Mouse (Mus musculus): ENCODE results near the gene Rps23. TPM values are rescaled to one million over a fixed set of nuclear protein-coding genes. Genes with fewer than 3 reads are reported as not detected.
"Not testable (repeated sequence)": the region's sequence is repeated elsewhere in the genome, so short reads cannot be mapped to it uniquely, and the experiment has no call there.

Rps23 gene
- polyA plus RNA-seq, 1 experiment = 542 TPM

DNA sequence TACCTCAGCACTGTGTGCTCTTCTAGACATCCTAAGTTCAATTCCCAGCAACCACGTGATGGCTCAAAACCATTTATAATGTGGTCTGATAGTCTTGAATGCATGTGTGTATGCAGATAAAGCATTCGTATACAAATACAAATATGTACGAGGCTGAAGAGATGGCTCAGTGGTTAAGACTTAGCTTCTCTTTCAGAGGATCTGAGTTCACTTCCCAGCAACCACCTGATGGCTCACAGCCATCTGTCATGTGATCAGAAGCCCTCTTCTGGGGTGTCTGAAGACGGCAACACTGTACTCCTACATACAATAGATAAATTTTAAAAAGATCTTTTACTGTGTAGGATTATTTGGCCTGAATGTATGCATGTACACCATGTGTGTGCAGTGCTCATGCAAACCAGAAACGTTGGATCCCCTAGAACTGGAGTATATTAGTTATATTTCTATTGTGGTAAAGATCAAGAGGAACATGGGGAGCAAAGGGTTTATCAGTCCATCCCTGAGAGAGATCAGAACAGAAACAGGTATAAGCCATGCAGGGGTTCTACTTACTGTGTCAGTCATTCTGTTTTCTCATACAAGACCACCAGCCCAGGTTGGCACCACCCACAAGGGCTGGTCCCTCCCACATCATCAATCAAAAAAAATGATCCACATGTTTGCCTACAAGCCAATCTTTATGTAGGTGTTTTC lies 4.3 kb downstream of the Rps23 start:
- TF ChIP-seq POLR2A (IDR thresholded peaks at IDR 0.05; ENCODE audit: insufficient read depth, low read depth, low read length) (no peak), CTCF (IDR thresholded peaks at IDR 0.05; ENCODE audit: insufficient read depth, low read depth, low read length) (no peak)
- H3K4me1 ChIP-seq (ENCODE audit: control insufficient read depth, insufficient read depth, low read length) = 0 out of 2 replicates have a peak, but pooled peaks cover 4% of the 10 kb centered on the region
- no peak overlapping the region for H3K4me3 ChIP-seq (ENCODE audit: insufficient read depth, low read depth, low read length)
- 59% methylated on average over 5 of the region's 5 CpGs for WGBS
- no peak overlapping the region for H3K27ac ChIP-seq (ENCODE audit: insufficient read depth, low read depth, low read length)

DNA sequence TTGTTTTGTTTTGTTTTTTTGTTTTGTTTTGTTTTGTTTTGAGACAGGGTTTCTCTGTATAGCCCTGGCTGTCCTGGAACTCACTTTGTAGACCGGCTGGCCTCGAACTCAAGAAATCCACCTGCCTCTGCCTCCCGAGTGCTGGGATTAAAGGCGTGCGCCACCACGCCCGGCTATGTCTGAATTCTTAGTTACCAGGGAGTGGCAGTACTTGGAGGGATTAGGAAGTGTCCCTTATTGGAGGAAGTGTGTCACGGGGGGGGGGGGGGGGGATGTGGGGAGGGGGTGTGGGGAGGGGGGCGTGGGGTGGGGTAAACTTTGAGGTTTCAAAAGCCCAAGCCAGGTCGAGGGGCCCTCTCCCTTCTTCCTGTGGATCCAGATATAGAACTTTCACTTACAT lies 5.5 kb downstream of the Rps23 start:
- not testable (repeated sequence) for H3K27ac ChIP-seq (ENCODE audit: insufficient read depth, low read depth, low read length); H3K4me3 ChIP-seq (ENCODE audit: insufficient read depth, low read depth, low read length); H3K4me1 ChIP-seq (ENCODE audit: control insufficient read depth, insufficient read depth, low read length)
- 96% methylated on average over 10 of the region's 10 CpGs for WGBS

DNA sequence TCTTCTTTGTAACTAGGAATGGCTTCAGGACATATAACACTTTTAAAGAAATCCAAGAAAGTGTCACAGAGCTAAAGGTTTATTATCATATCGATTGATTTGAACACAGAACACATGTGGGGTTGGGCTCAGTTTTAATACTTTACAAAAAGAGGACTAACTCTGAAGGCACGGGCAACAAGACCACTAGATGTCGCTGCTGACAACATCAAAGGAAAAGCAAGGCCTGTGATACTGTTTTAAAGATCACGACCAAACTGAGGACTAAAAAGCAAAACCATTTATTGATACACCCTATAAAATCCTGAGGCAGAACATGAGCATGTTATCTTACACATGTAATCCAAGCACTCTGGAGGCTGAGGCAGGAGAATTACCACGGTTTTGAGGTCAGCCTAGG lies 7.1 kb downstream of the Rps23 start:
- H3K4me3 ChIP-seq (ENCODE audit: insufficient read depth, low read depth, low read length) = no peak overlapping the region
- WGBS = 21% methylated on average over 5 of the region's 5 CpGs
- H3K27ac ChIP-seq (ENCODE audit: insufficient read depth, low read depth, low read length) = no peak overlapping the region
- 0 out of 2 replicates have a peak, but pooled peaks cover 4% of the 10 kb centered on the region for H3K4me1 ChIP-seq (ENCODE audit: control insufficient read depth, insufficient read depth, low read length)
- TF ChIP-seq CTCF (IDR thresholded peaks at IDR 0.05; ENCODE audit: insufficient read depth, low read depth, low read length) = no peak
- TF ChIP-seq POLR2A (IDR thresholded peaks at IDR 0.05; ENCODE audit: insufficient read depth, low read depth, low read length) = no peak

DNA sequence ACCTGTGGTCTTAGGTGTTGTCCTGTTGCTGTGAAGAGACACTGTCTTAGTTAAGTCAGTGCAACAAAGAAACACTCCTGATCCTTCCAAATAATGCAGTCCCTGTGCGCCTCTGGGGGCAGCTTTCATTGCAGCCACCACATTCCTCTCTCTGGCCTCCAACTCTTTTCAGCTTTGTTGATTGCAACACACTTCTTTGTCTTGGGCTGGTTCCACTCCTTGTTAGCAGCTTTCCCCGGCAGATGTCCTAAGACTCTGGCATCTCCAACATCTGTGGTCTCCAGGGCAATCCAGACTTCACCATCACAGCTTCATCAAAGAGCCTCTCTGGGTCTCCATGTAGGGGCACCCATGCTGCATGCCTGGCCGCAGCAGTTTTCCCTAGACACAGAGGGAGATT lies 10.5 kb downstream of the Rps23 start:
- 0 out of 2 replicates have a peak, but pooled peaks cover 4% of the 10 kb centered on the region for H3K4me1 ChIP-seq (ENCODE audit: control insufficient read depth, insufficient read depth, low read length)
- TF ChIP-seq CTCF (IDR thresholded peaks at IDR 0.05; ENCODE audit: insufficient read depth, low read depth, low read length) (no peak), POLR2A (IDR thresholded peaks at IDR 0.05; ENCODE audit: insufficient read depth, low read depth, low read length) (no peak)
- H3K27ac ChIP-seq (ENCODE audit: insufficient read depth, low read depth, low read length) = no peak overlapping the region
- WGBS = 66% methylated on average over 3 of the region's 3 CpGs
- H3K4me3 ChIP-seq (ENCODE audit: insufficient read depth, low read depth, low read length) = no peak overlapping the region

DNA sequence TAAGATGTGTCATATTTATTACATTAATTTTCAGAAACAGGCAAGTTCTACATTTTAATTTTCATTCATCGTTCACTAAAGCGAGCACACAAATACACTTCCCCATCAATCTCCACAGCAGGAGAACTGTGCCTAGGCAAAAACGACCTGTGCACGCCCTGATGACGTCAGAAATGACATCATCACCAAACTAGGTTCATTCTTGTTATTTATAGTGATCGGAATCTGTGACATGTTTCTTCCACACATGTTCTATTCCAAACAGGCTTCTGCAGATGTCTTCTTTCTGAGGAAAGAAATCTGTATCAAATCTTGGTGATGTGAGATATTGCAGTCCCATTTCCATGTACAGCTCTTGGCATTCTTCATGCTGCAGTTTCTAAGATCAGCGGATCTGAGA lies 13.1 kb downstream of the Rps23 start:
- TF ChIP-seq POLR2A (IDR thresholded peaks at IDR 0.05; ENCODE audit: insufficient read depth, low read depth, low read length) = no peak
- TF ChIP-seq CTCF (IDR thresholded peaks at IDR 0.05; ENCODE audit: insufficient read depth, low read depth, low read length) = no peak
- H3K4me3 ChIP-seq (ENCODE audit: insufficient read depth, low read depth, low read length) = no peak overlapping the region
- no peak overlapping the region for H3K27ac ChIP-seq (ENCODE audit: insufficient read depth, low read depth, low read length)
- WGBS = 88% methylated on average over 7 of the region's 7 CpGs
- H3K4me1 ChIP-seq (ENCODE audit: control insufficient read depth, insufficient read depth, low read length) = 0 out of 2 replicates have a peak, but pooled peaks cover 1% of the 10 kb centered on the region

DNA sequence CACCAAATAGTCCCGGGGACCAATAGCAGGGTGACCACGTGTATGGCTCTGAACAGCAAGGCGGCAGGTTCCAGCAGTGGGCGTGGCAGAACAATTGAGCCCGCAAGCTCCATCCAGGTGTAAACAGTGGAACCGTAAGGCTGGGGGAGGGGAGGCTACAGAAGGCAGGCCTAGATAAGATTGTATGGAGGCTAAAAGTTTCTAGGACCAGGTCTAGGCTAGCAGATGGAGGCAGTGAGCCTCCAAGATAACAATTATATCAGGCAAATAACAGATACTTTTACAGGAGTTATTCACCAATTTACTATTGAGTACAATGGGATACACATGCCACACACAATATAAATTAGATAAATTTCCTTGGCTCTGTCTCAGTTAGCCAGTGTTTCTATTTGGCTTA lies 16.4 kb downstream of the Rps23 start:
- no peak overlapping the region for H3K4me3 ChIP-seq (ENCODE audit: insufficient read depth, low read depth, low read length)
- no peak for TF ChIP-seq CTCF (IDR thresholded peaks at IDR 0.05; ENCODE audit: insufficient read depth, low read depth, low read length)
- TF ChIP-seq POLR2A (IDR thresholded peaks at IDR 0.05; ENCODE audit: insufficient read depth, low read depth, low read length) = no peak
- no peaks in the 10 kb centered on the region for H3K4me1 ChIP-seq (ENCODE audit: control insufficient read depth, insufficient read depth, low read length)
- WGBS = 76% methylated on average over 6 of the region's 6 CpGs
- no peak overlapping the region for H3K27ac ChIP-seq (ENCODE audit: insufficient read depth, low read depth, low read length)

DNA sequence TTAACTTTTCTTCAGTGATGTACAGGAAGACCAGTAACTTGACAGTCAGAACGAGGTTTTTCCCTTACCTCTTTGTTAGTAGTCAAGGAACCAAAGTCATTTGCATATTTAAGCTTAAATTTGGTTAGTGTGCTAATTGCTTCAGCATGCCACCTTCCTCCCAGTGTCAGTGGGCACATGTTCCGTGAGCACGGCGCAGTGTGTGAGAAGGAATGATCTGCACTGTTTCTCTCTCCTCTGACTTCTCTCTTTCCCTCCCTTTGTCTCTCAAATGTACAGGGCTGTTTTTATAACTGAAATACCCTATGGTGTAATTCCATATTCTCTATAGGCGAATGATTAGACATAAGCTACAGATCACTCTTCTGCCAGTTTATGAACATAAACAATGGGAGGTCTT lies 16.8 kb downstream of the Rps23 start:
- H3K4me3 ChIP-seq (ENCODE audit: insufficient read depth, low read depth, low read length) = no peak overlapping the region
- 73% methylated on average over 5 of the region's 5 CpGs for WGBS
- H3K4me1 ChIP-seq (ENCODE audit: control insufficient read depth, insufficient read depth, low read length) = no peaks in the 10 kb centered on the region
- H3K27ac ChIP-seq (ENCODE audit: insufficient read depth, low read depth, low read length) = no peak overlapping the region
- TF ChIP-seq CTCF (IDR thresholded peaks at IDR 0.05; ENCODE audit: insufficient read depth, low read depth, low read length) = no peak
- no peak for TF ChIP-seq POLR2A (IDR thresholded peaks at IDR 0.05; ENCODE audit: insufficient read depth, low read depth, low read length)

DNA sequence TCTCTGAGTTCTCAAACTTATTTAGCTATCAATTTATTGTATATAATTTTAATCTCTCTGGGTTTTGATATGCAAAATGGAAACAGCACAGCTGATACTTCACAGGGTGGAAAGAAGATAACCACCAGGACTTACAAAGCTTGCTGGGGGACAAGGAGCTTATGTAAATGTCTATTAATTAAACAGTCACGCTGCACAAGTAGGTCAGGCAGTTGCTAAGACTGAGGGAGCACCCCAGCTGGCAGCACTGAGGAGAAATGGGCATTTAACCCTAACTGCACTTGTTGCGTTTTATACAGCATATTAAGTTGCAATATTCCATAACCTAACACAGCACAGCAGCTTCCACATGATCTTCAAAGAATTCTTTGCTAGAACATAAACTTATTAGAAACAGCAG lies 36.1 kb downstream of the Rps23 start:
- TF ChIP-seq POLR2A (IDR thresholded peaks at IDR 0.05; ENCODE audit: insufficient read depth, low read depth, low read length) (no peak), CTCF (IDR thresholded peaks at IDR 0.05; ENCODE audit: insufficient read depth, low read depth, low read length) (no peak)

DNA sequence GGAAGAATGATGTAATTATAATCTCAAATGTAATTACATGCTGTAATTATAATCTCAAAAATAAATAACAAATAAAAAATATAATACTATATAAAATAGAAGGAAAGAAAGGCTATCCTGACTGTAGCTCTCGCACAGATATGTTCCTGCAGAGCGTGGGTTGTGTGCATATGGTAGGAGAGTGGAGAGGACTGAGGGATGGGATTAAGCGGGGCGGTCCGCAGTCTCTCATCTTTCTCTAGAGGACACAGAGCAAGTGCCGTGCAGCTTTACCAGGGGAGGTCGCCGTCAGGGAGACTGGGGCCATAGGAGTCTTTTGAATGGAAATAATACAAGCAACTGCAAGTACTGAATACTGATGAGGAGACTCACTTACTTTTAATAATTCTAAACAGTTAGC lies 37.8 kb downstream of the Rps23 start:
- no peak overlapping the region for H3K27ac ChIP-seq (ENCODE audit: insufficient read depth, low read depth, low read length)
- no peak overlapping the region for H3K4me3 ChIP-seq (ENCODE audit: insufficient read depth, low read depth, low read length)
- WGBS = 82% methylated on average over 8 of the region's 8 CpGs
- TF ChIP-seq POLR2A (IDR thresholded peaks at IDR 0.05; ENCODE audit: insufficient read depth, low read depth, low read length) (no peak), CTCF (IDR thresholded peaks at IDR 0.05; ENCODE audit: insufficient read depth, low read depth, low read length) (no peak)
- H3K4me1 ChIP-seq (ENCODE audit: control insufficient read depth, insufficient read depth, low read length) = peaks cover 16% of the 10 kb centered on the region

More for the DNA sequence above, 36.1 kb downstream of the Rps23 start:
- no peak overlapping the region for H3K4me3 ChIP-seq (ENCODE audit: insufficient read depth, low read depth, low read length)
- WGBS = 32% methylated on average over 2 of the region's 2 CpGs
- H3K27ac ChIP-seq (ENCODE audit: insufficient read depth, low read depth, low read length) = no peak overlapping the region
- peaks cover 16% of the 10 kb centered on the region for H3K4me1 ChIP-seq (ENCODE audit: control insufficient read depth, insufficient read depth, low read length)
